Mouse (Mus musculus) MEL (cell line): ENCODE results near the gene Fcho1.

Source experiments
- CTCF ChIP-seq, 3 experiments: IDR thresholded peaks in 2 of 3; conservative IDR thresholded peaks in 1 of 3; 2 replicates each; pipeline ENCODE4 v1.5.1; 2011 to 2012; ENCODE audit warnings: low read length in 3 of 3, low read depth in 2 of 3, mild to moderate bottlenecking in 2 of 3, improper control_type of control experiment in 1 of 3, inconsistent platforms in 1 of 3, mixed read lengths in 1 of 3, moderate library complexity in 1 of 3; ENCODE audit not compliant: control insufficient read depth in 1 of 3, insufficient read depth in 1 of 3, poor library complexity in 1 of 3, severe bottlenecking in 1 of 3
- E2F4 ChIP-seq: IDR thresholded peaks from 2 replicates; pipeline ENCODE4 v1.6.1; 2011; ENCODE audit warnings: low read depth, low read length, improper control_type of control experiment, borderline replicate concordance
- GABPA ChIP-seq: IDR thresholded peaks from 2 replicates; pipeline ENCODE4 v1.6.1; 2012; ENCODE audit warnings: low read depth, mild to moderate bottlenecking, inconsistent platforms, low read length, improper control_type of control experiment, moderate library complexity
- MEF2A ChIP-seq: IDR thresholded peaks from 2 replicates; pipeline ENCODE4 v1.6.1; 2014; ENCODE audit warnings: low read depth, mild to moderate bottlenecking, inconsistent platforms, low read length, improper control_type of control experiment; ENCODE audit not compliant: poor library complexity, insufficient replicate concordance, severe bottlenecking; ENCODE audit errors: extremely low read depth
- POLR2A ChIP-seq, 2 experiments: IDR thresholded peaks; 2 replicates each; pipeline ENCODE4 v1.6.1; 2011 to 2012; ENCODE audit warnings: low read length in 2 of 2, mild to moderate bottlenecking in 2 of 2, control low read depth in 1 of 2, improper control_type of control experiment in 1 of 2, low read depth in 1 of 2, moderate library complexity in 1 of 2; ENCODE audit not compliant: control insufficient read depth in 1 of 2, insufficient read depth in 1 of 2, poor library complexity in 1 of 2
- POLR2AphosphoS2 ChIP-seq: IDR thresholded peaks from 2 replicates; pipeline ENCODE4 v1.6.1; 2011; ENCODE audit warnings: low read length, improper control_type of control experiment
- TAL1 ChIP-seq: IDR thresholded peaks from 2 replicates; pipeline ENCODE4 v1.6.1; 2012; ENCODE audit warnings: mild to moderate bottlenecking, inconsistent platforms, low read length, moderate library complexity, mixed read lengths
- USF1 ChIP-seq: IDR thresholded peaks from 2 replicates; pipeline ENCODE4 v1.6.1; 2014; ENCODE audit warnings: low read depth, mild to moderate bottlenecking, inconsistent platforms, low read length, improper control_type of control experiment, moderate library complexity
- ZC3H11A ChIP-seq: IDR thresholded peaks from 2 replicates; pipeline ENCODE4 v1.6.1; 2012; ENCODE audit warnings: low read depth, mild to moderate bottlenecking, inconsistent platforms, low read length, improper control_type of control experiment

DNA sequence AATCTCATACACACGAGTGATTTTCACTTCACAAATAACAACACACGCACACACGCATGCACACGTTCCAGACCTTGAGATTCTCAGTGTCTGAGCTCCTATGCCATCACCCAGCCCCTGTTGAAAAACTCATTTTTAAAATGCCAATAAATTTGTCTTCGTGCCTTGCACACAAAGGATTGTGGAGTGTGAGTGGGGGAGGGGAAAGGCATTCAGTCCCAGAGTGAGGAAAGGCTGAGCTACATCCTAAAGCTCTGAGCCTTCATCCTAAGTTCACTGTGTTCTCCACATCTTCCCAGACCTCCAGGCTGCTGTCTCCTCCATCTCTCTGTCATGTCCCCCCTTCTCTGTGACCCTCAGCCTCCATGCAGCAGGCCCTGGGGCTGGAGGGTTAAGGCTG is 58.3 kb downstream of the Fcho1 start:
- TF ChIP-seq E2F4 = no peak
- TF ChIP-seq USF1 = no peak
- TF ChIP-seq CTCF (IDR thresholded peaks at IDR 0.05 in 2 of 3, conservative IDR thresholded peaks at IDR 0.05 in 1 of 3; ENCODE audit: control insufficient read depth in 1 of 3, insufficient read depth in 1 of 3, low read depth in 2 of 3, low read length in 3 of 3, poor library complexity in 1 of 3, severe bottlenecking in 1 of 3) = no peak
- TF ChIP-seq POLR2A (IDR thresholded peaks at IDR 0.05; ENCODE audit: control insufficient read depth in 1 of 2, insufficient read depth in 1 of 2, low read depth in 1 of 2, low read length in 2 of 2, poor library complexity in 1 of 2) = no peak
- no peak for TF ChIP-seq ZC3H11A
- TF ChIP-seq TAL1 = no peak
- TF ChIP-seq MEF2A = no peak
- no peak for TF ChIP-seq POLR2AphosphoS2
- no peak for TF ChIP-seq GABPA
